Mouse (Mus musculus) heart, adult 2 months (tissue): ENCODE measurements at regions not wholly inside any gene's neighbourhood (a gene's known extent, or its start where the extent isn't known, plus 50 kb on each side); places are given as distances from the start of the nearest gene placed in this dataset.

Source experiments
- CTCF ChIP-seq: fragments of 200-600 bp; IDR thresholded peaks from 2 replicates; pipeline ENCODE4 v1.8.1; 2022; ENCODE audit warnings: antibody characterized with exemption, mild to moderate bottlenecking, moderate library complexity
- EP300 ChIP-seq: fragments of 200-500 bp; IDR thresholded peaks from 2 replicates; pipeline ENCODE4 v1.6.1; 2011; ENCODE audit warnings: low read depth, low read length, control low read depth; ENCODE audit not compliant: insufficient read depth
- POLR2A ChIP-seq: fragments of 200-500 bp; IDR thresholded peaks from 2 replicates; pipeline ENCODE4 v1.6.1; 2011; ENCODE audit warnings: mild to moderate bottlenecking, low read depth, low read length, control low read depth; ENCODE audit not compliant: insufficient read depth

GRCm38 (mm10) chr8:128002386-128002785 lies 356.0 kb upstream of the Nrp1 start:
- TF ChIP-seq POLR2A (no peak), CTCF (no peak), EP300 (no peak)
